Mouse (Mus musculus) T-helper 17 cell (primary cell): ENCODE data around the gene Tet2.

ENCODE experiments used
- in situ Hi-C, 2 experiments: fragments of 300-600 bp; cut with MboI, MseI; formaldehyde crosslinking; loops; 1 replicate in 1 of 2; 2 replicates in 1 of 2; pipeline ENCODE4 v1.15.1; 2025; ENCODE audit warnings: high pct_unique_total_duplicates in 2 of 2

The Tet2 gene

DNA sequence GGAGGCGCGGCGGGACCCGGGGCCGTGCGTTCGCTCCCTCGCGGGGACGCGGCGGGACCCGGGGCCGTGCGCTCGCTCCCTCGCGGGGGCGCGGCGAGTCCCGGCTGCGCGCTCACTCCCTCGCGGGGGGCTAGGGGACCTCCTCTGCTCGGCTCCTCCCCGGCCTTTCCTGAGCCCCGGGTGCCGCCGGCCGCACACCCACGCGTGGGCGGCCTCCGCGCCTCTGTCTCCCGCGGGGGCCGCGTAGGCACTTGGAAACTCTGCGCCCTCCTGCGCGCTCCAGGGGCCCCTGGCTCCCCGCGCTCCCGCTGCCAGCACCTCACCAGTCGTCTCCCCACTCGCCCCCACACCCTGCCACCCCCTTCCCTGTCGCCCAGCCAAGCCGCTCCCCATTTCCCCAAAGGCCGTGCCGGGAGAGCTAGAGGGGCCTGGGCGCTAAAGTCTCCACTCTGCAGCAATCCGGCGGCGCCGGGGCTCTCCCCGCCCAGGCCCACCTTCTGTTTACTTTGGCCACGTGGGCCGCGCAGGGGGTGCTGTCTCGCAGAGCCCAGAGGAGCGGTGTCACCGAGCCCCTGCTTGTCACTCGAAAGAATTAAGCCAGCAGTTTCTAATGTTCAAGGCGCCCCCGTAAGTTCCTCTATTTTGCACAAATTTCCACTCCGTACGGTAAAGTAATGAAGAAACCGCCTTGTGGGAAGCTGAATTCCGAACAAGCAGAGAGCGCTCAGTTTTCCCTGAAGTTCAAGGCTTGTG lies at the start of gene Tet2:
Gene Tet2 (minus strand): TSS at position 589 of the 753 bp plus-strand sequence.
- in situ Hi-C loops: loop anchor here (5.0 to 10.0 kb wide), 2 partner anchors 80 to 227 kb away; no protein-coding TSS in a partner anchor

DNA sequence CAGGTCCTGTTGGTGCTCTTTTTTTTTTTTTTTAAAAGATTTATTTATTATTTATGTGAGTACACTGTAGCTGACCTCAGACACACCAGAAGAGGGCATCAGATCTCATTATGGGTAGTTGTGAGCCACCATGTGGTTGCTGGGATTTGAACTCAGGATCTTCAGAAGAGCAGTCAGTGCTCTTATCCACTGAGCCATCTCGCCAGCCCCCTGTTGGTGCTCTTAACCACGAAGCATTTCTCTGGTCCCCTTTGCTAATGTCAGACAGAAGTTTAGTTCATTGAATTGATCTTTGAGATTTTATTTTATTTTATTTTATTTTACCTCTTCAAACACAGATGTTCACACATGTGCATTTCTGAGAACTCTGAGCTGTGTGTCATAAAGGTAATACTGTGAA lies 48.1 kb upstream of the Tet2 start:
- in situ Hi-C loops: loop anchor here in 1 of 2 experiments (10.0 kb wide), 1 partner anchor 1708 kb away; no protein-coding TSS in a partner anchor

DNA sequence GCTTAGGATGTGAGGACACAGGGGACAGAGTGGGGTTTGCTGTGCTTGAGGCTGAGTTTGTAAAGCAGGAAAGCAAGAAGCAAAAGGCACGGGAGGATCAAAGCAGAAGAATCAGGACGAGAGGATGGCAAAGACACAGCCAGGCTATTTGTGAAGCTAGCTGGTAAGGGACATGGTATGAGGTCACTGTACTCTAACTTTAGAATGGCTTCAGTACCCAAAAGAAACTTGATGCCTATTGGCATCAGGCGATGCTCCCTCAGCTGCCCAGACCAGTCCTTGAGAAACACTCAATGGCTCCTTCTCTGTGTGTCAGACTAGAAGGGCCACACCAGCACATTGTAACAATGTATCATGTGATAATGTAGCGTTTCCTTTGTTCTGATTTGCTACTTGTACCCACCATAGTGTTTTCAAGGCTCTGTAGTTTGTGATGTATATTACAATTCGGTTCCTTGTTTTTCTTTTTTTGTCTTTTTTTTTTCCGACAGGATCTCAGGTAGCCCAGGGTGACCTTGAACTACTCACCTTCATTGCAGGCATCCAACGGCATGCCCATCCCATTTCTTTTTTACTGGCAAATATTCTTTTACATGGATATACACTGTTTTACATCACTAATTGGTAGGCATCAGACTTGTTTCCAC lies 45.7 kb upstream of the Tet2 start:
- in situ Hi-C loops: loop anchor here in 1 of 2 experiments (10.0 kb wide), 1 partner anchor 1706 kb away; no protein-coding TSS in a partner anchor

DNA sequence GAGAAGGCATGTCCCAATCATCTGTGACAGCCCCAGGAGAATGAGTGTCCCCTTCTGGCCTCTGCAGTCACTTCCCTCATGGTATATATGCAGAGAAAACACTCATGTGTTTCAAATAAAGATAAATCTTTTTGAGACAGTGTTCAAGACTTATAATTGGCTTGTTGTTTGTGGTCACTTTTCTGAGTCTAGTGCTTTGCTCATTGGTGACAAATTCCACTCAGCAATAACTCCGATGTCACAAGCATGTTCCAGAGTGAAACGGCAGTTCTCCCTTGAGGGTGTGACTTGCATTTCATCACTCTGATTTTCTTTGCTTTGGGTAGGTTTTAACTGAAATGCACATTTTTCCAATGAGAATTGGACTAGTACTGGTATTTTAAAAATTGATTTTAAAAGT lies 40.1 kb upstream of the Tet2 start:
- in situ Hi-C loops: no loop called here

DNA sequence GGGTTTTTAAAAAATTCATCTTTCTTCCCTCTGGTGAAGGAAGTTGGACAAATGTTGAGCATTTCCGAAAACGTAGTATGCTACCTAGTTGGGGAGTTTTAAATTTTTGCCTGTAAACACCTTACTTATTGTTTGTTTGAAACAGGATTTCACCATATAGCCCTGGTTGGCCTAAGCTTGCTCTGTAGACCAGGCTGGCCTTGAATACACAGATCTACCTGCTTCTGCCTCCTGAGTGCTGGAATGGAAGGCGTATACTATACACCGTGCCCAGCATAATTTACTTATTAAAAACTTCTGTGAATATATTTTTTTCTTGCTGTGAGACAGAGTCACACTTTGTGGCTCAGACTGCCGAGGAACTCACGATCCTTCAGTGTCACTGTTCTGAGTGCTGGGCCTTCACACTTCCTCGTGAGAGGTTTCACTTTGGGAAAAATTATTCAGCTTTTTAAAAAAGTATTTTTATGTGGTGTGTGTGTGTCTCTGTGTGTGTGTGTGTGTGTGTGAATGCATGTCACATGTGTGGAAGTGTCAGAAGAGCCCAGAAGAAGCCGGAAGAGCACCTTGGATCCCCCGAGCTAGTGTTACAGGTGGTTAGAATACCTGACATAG lies 38.6 kb upstream of the Tet2 start:
- in situ Hi-C loops: no loop called here

DNA sequence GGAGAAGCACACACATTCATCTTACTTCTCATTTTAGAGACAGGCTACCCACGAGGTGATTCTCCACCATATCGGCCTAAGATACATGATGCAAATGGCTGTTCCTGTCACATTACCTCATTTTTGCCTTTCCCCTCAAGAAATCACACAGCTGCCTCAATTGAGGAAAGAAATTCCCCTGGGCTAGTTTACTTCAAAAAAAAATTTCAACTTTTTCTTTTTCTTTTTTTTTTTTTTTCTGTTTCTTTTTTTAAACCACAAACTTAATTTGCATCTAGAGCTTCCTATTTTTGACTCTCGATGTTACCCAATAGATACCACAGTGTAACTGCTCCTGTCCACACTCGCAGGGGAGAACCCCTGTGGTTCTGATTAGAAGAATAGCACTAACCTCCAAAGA lies 38.0 kb upstream of the Tet2 start:
- in situ Hi-C loops: no loop called here

DNA sequence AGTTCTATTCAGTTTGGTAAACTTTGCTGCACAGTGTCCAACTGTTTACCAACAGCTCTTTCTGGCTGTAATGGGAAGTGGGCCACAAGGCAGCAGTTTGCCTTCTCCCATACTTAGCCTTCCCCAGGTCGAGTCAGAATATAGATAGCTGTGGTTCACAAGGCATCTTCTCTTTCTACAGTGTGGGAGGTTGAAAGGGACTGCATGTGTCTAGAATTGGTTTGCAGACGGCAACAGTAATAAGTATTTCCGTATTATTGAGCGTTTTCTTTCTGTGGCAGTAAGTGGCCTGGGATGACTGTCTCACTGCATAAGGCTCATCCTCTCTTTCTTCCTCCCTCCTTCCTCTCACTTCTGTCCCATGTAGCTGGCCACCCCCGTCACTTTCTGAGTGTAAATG lies 37.2 kb upstream of the Tet2 start:
- in situ Hi-C loops: no loop called here

DNA sequence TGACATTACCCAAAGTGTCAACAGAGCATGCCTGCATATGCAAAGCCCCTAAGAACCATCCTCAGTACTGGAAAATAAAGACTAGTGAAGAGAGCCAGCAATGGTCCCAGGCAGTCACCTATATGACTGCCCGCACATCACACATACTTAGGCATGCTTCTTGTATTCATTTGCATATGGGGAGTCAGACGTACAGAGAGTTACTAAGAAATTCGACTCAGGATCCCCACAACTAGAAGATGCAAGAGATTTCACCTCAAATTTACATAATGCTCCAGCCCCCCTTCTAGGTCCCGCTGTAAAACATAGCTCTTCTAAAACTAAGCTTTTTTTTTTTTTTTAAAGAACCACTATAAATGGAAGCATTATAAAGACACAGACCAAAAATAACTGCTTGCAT lies 36.6 kb upstream of the Tet2 start:
- in situ Hi-C loops: no loop called here

DNA sequence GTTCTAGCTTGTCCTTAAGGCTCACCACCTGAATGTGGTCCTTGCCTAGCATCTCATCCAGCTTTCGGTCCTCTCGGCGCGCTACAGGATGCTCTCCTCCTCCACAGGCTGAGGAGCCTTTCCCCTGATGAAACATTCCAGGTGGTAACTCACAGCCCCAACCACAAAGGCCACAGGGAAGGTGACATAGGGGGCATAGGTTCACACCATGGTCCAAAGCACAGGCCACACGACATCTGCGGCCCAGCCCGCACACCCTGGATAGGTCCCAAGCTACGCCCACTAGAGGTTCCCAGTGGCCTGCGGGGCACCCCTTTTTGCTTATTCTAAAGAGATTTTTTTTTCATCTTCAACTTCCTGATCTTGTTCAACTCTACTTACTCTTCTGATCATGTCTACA lies 34.7 kb upstream of the Tet2 start:
- in situ Hi-C loops: no loop called here

DNA sequence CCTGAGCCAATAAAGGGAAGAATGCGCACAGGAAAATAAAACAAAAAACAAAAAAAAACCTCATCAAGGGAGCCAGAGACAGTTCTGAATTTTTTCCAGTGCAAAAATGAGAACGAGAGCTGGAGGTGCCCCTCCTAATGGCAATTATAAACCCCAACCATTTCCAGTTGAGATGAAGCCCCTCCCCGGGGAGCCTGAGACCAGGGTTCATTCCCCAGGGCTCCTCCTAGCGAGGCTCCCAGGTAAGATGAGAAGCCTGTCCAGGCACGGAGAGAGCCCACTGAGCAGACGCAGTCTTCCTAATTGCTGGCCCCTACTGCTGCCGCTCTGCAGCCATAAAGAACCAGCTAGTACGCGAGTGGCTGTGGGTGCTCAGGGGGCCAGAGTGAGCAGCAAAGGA lies 34.2 kb upstream of the Tet2 start:
- in situ Hi-C loops: no loop called here

DNA sequence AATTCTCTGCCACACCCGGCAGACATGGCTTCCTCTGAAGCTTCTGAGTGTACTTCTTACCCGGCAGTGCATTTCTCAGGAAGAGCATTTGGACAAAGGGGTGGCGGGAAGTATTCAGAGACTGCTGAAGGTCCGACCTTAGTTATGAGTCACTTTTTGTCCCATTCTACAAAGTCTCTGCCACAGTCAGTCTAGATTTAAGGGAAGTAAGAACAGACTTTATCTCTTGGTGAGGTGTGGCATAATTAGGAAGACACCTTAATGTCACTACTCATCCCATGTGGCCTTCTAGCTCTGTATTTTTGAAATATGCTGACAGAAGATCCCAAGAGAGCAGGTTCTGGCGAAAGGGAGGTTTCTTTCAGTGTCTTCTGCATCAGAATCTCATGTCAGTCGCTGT lies 30.0 kb upstream of the Tet2 start:
- in situ Hi-C loops: loop anchor here (25.0 kb wide), 2 partner anchors 662 to 1637 kb away; partner anchors contain the start of genes Cenpe (in 1 of the 2) and Cxxc4 (in 1 of the 2)

DNA sequence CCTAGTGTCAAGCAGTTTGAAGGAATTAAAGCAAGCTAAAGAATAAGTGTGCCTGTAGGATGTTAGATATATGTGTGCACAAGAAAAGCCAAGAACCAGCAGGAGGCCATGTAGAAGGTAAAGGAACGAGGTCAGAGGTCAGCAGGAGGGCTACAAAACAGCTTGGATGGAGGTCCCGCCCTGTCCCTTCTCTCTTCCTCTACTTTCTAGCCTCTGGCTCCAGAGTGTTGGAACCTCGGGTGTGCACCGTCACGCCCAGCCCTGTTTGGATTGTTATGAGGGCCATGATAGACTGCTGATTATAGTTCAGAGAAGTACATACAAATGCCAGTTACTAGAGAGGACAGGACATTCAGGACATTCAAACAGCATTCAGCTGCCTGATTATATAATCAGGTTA lies 27.0 kb upstream of the Tet2 start:
- in situ Hi-C loops: loop anchor here (25.0 kb wide), 2 partner anchors 665 to 1640 kb away; partner anchors contain the start of genes Cenpe (in 1 of the 2) and Cxxc4 (in 1 of the 2)

DNA sequence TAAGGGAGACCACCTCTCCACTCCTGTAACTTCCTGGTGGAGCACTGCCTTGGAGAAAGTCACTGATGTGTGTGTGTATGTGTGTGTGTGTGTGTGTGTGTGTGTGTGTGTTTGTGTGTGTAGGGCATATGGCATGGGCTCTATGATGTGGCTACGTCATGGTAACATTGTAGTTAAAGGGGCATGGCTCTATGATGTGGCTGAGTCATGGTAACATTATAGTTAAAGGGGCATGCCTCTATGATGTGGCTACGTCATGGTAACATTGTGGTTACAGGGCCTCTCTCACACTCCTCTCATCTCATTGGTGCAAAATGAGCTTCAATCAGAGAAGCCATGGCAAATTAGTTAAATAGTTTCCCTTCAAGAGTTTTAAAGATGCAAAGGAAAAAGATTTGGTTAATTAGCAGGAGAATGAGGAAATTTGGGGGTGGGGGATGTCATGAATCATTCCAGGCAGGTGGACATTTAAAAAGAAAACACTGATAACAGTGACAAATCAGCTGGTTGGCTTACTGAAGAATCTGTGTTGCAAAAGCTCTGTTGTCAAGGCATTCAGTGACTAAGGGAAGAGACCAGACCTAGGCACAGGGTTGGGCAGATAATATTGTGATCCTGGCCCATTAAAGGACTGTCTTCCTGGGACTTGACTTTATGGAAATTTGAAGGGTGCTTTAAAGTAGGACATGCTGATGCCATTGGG lies 18.7 kb upstream of the Tet2 start:
- in situ Hi-C loops: loop anchor here (10.0 to 25.0 kb wide), 3 partner anchors 674 to 1649 kb away; partner anchors contain the start of genes Cenpe (in 1 of the 2) and Cxxc4 (in 1 of the 2)

DNA sequence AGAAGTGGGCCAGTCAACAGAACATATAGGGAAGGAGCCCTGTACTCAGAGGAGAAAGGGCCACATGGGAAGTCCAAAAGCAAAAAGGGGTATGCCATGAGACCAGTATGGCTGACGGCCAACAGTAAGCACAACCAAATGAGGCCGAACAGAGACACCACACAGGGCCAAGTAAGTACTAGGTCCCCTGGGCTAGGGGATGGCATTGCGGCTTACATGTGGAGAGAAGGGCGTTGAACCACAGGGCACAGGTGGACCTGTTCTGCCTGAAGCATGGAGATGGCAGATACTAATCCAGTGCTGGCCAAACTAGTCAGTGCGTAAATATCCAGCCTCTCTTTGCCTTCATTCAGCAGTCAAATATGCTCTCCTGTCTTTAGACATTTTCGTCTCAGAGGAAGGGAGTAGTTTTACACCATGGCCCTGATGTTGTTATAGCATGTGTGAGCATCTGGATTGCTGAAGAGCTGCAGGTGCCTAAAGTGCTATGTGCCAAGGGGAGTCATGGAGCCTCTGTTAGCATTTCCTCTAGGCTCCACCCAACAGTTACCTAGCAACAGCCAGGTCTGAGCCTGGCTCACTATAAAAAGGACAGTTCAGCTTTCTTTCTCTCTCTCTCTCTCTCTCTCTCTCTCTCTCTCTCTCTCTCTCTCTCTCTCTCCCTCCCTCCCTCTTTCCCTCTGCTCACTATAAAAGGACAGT lies 14.6 kb upstream of the Tet2 start:
- in situ Hi-C loops: loop anchor here (10.0 to 25.0 kb wide), 3 partner anchors 678 to 1653 kb away; partner anchors contain the start of genes Cenpe (in 1 of the 2) and Cxxc4 (in 1 of the 2)

DNA sequence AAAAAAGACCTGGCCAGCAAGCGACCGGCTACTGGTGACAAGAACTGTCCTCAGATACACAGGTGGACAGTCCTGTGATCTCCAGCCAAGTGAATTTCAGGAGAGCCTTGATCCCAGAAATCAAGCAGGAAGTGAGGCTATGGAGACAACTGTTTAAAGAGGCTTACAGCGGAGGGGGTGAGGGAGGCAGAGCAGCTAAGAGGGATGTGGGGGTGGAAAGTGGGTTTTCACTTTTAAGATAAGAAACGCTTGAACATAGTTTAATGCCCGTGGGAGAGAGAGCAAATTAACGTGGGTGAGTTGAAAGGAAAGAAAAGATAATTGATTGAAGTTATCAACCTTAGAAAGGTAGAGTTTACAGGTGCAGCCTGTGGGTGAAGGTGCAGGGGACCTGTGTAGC lies 12.7 kb upstream of the Tet2 start:
- in situ Hi-C loops: loop anchor here (25.0 kb wide), 2 partner anchors 680 to 1655 kb away; partner anchors contain the start of genes Cenpe (in 1 of the 2) and Cxxc4 (in 1 of the 2)

DNA sequence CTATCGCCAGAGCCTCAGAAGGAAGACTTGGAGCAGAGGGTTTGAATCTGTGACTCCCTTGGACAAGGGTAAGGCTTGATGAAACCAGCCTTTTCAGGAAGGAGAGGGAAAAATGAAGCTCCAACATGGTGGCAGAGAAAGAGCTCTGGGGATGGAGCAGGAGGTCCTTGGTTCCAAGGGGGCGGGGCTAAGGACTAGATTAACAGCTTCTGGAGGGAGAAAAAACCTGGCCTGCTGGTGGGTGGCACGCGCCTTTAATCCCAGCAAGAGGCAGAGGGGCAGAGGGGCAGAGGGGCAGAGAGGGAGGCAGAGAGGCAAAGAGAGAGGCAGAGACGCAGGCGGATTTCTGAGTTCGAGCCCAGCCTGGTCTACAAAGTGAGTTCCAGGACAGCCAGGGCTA lies 12.2 kb upstream of the Tet2 start:
- in situ Hi-C loops: loop anchor here (25.0 kb wide), 2 partner anchors 680 to 1655 kb away; partner anchors contain the start of genes Cenpe (in 1 of the 2) and Cxxc4 (in 1 of the 2)

DNA sequence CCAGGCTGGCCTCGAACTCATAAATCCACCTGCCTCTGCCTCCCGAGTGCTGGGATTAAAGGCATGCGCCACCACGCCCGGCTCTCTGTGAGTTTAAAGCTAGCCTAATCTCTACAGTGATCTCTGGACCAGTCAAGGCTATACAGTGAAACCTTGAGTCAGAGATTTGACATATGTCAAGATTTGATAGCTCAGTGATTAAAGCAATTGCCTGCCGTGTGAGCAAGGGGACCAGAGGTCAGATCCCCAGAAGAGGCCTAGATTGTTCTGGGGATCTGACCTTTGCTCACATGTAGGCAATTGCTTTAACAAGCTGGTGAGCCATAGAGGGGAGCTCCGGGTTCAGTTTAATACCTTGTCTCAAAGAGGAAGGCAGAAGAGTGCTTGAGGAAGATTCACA lies 10.4 kb upstream of the Tet2 start:
- in situ Hi-C loops: loop anchor here (25.0 kb wide), 2 partner anchors 682 to 1657 kb away; partner anchors contain the start of genes Cenpe (in 1 of the 2) and Cxxc4 (in 1 of the 2)

DNA sequence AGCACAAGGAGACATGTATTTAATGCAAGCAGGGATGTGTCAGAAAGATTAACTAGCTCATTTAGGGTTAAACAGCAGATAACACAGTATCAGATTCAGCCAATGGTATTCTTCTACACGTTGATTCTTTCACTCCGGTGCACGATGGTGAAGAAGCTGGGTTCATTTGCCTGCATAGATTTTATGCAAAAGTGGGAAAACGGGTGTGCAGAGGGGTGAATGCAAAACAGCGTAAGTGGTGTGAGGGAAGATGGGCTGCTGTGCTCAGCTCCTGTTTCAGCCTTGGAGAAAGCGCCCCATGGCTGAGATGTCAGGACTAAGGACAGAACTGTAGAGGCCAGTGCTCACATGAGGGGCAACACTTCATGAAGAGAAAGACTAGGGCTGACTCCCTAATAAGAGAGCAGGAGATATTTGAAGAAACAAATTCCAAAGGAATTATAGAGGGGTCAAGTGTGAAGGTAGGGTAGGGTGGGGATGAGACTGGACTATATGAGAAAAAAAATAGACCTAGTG lies 9.7 kb upstream of the Tet2 start:
- in situ Hi-C loops: loop anchor here (5.0 to 25.0 kb wide), 3 partner anchors 63 to 1658 kb away; partner anchors contain the start of genes Cenpe (in 1 of the 2) and Cxxc4 (in 1 of the 2)

DNA sequence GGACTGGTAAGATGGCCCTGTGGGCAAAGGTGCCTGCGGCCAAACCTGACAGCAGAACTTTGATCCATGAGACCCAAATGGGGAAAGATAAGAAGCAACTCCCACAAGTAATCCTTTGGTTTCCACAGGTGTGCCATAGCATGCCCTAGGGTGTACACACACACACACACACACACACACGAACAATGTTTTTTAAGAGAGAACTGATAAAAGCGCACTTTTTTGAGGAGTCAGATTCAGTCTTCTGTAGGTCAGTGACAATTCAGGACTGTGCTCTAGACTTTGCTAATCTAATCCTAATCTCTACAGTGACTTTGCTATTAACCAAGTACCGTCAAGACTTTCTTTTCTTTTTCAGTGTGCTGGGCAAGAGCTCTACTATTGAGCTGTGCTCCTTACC lies 9.2 kb upstream of the Tet2 start:
- in situ Hi-C loops: loop anchor here (5.0 to 25.0 kb wide), 3 partner anchors 63 to 1658 kb away; partner anchors contain the start of genes Cenpe (in 1 of the 2) and Cxxc4 (in 1 of the 2)

DNA sequence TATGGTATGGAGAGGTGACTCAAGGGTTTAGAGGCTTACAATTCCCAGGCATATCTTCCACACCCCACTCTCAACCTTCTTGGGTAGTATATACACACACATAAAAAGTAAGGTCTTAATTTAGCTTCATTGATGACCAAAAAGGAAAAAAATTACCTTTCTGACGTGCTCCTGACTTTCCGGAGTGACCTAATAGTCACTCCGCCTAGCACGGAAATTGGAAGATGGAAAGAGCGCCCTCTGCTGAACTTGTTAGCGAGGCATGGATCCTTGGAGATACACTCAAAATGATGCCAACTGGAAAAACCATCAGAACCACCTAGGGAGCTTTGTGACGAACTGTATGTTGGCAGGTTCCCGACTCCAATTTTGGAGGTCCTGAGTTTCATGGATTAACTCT lies 7.0 kb upstream of the Tet2 start:
- in situ Hi-C loops: loop anchor here (5.0 to 25.0 kb wide), 3 partner anchors 65 to 1660 kb away; partner anchors contain the start of genes Cenpe (in 1 of the 2) and Cxxc4 (in 1 of the 2)
